Mouse (Mus musculus) CH12.LX (cell line): ENCODE data around the gene 2310039H08Rik. TPM values are rescaled to one million over a fixed set of nuclear protein-coding genes. Genes with fewer than 3 reads are reported as not detected.

ENCODE experiments used
- DNase-seq: peaks from one replicate; pipeline ENCODE4 v3.0.0-alpha.2; 2013; ENCODE audit errors: extremely low read depth
- H3K27ac ChIP-seq: 2 replicates; pipeline ENCODE4 v1.5.1; 2012; ENCODE audit warnings: low read depth, mild to moderate bottlenecking, control low read depth, moderate library complexity; ENCODE audit not compliant: insufficient read depth
- H3K27me3 ChIP-seq: replicated peaks from 2 replicates; pipeline ENCODE3; 2012; ENCODE audit warnings: inconsistent platforms
- H3K36me3 ChIP-seq, 2 experiments: replicated peaks in 1 of 2; 2 replicates each; pipeline versions ENCODE3 to v1.6.1; 2012; ENCODE audit warnings: inconsistent platforms in 1 of 2, low read length in 1 of 2, mild to moderate bottlenecking in 1 of 2, mixed read lengths in 1 of 2, moderate library complexity in 1 of 2; ENCODE audit not compliant: control insufficient read depth in 1 of 2, insufficient read depth in 1 of 2
- H3K4me1 ChIP-seq, 2 experiments: 2 replicates each; pipeline ENCODE4 v1.6.1; 2012; ENCODE audit warnings: inconsistent platforms in 1 of 2, moderate library complexity in 1 of 2; ENCODE audit not compliant: insufficient read depth in 2 of 2, control insufficient read depth in 1 of 2
- H3K4me2 ChIP-seq: 2 replicates; pipeline ENCODE4 v1.6.1; 2012; ENCODE audit warnings: low read depth, mild to moderate bottlenecking, control low read depth; ENCODE audit not compliant: poor library complexity, insufficient read depth, severe bottlenecking
- H3K4me3 ChIP-seq, 3 experiments: fragments of 150-350 bp in 1 of 3; sonication (generic) in 1 of 3; replicated peaks in 1 of 3; 2 replicates each; pipeline versions ENCODE3 to v1.5.1; 2011 to 2012; ENCODE audit warnings: low read depth in 2 of 3, low read length in 2 of 3, mild to moderate bottlenecking in 2 of 3, moderate library complexity in 2 of 3, control low read depth in 1 of 3, improper control_type of control experiment in 1 of 3, inconsistent platforms in 1 of 3, mixed read lengths in 1 of 3; ENCODE audit not compliant: poor library complexity in 1 of 3
- H3K79me2 ChIP-seq: replicated peaks from 2 replicates; pipeline ENCODE4 v1.6.1; 2012; ENCODE audit warnings: mild to moderate bottlenecking, moderate library complexity; ENCODE audit not compliant: control insufficient read depth, poor library complexity, insufficient read depth, severe bottlenecking; ENCODE audit errors: extremely low read depth
- H3K9ac ChIP-seq: 2 replicates; pipeline ENCODE4 v1.6.1; 2012; ENCODE audit warnings: low read depth, mild to moderate bottlenecking, control low read depth, moderate library complexity; ENCODE audit not compliant: insufficient read depth
- H3K9me3 ChIP-seq: replicated peaks from 2 replicates; pipeline ENCODE3; 2012; ENCODE audit warnings: low read length, inconsistent platforms, mixed read lengths
- CHD2 ChIP-seq: IDR thresholded peaks from 2 replicates; pipeline ENCODE4 v1.6.1; 2011; ENCODE audit warnings: low read length, improper control_type of control experiment
- ELF1 ChIP-seq: IDR thresholded peaks from 2 replicates; pipeline ENCODE4 v1.6.1; 2014; ENCODE audit warnings: low read depth, mild to moderate bottlenecking, inconsistent platforms, low read length, improper control_type of control experiment
- GABPA ChIP-seq: IDR thresholded peaks from 2 replicates; pipeline ENCODE4 v1.6.1; 2012; ENCODE audit warnings: low read depth, low read length, improper control_type of control experiment, inconsistent platforms; ENCODE audit not compliant: insufficient replicate concordance
- HCFC1 ChIP-seq: IDR thresholded peaks from 2 replicates; pipeline ENCODE4 v1.6.1; 2012; ENCODE audit warnings: low read depth, mild to moderate bottlenecking, inconsistent platforms, low read length, improper control_type of control experiment
- JUN ChIP-seq: IDR thresholded peaks from 2 replicates; pipeline ENCODE4 v1.6.1; 2011; ENCODE audit warnings: low read depth, mild to moderate bottlenecking, low read length, improper control_type of control experiment, moderate library complexity; ENCODE audit not compliant: insufficient read depth
- JUND ChIP-seq: conservative IDR thresholded peaks from 2 replicates; pipeline ENCODE4 v1.6.1; 2011; ENCODE audit warnings: low read depth, low read length, improper control_type of control experiment
- KAT2A ChIP-seq: IDR thresholded peaks from 2 replicates; pipeline ENCODE4 v1.6.1; 2012; ENCODE audit warnings: low read length, improper control_type of control experiment, inconsistent platforms; ENCODE audit not compliant: insufficient replicate concordance
- MAFK ChIP-seq: IDR thresholded peaks from 2 replicates; pipeline ENCODE4 v1.6.1; 2011; ENCODE audit warnings: low read length, improper control_type of control experiment; ENCODE audit not compliant: insufficient replicate concordance
- MAX ChIP-seq: IDR thresholded peaks from 2 replicates; pipeline ENCODE4 v1.6.1; 2011; ENCODE audit warnings: low read length, improper control_type of control experiment
- MEF2A ChIP-seq: IDR thresholded peaks from 2 replicates; pipeline ENCODE4 v1.6.1; 2014; ENCODE audit warnings: low read depth, mild to moderate bottlenecking, inconsistent platforms, low read length, improper control_type of control experiment, borderline replicate concordance
- MXI1 ChIP-seq: IDR thresholded peaks from 2 replicates; pipeline ENCODE4 v1.6.1; 2011; ENCODE audit warnings: mild to moderate bottlenecking, low read depth, low read length, improper control_type of control experiment
- MYC ChIP-seq: IDR thresholded peaks from 2 replicates; pipeline ENCODE4 v1.6.1; 2011; ENCODE audit warnings: low read depth, mild to moderate bottlenecking, improper control_type of control experiment, low read length
- POLR2A ChIP-seq: IDR thresholded peaks from 2 replicates; pipeline ENCODE4 v1.6.1; 2011; ENCODE audit warnings: low read depth, mild to moderate bottlenecking, improper control_type of control experiment, low read length
- POLR2AphosphoS2 ChIP-seq: IDR thresholded peaks from 2 replicates; pipeline ENCODE4 v1.6.1; 2011; ENCODE audit warnings: low read depth, low read length, improper control_type of control experiment
- USF1 ChIP-seq: IDR thresholded peaks from 2 replicates; pipeline ENCODE4 v1.6.1; 2014; ENCODE audit warnings: low read depth, mild to moderate bottlenecking, inconsistent platforms, low read length, improper control_type of control experiment
- USF2 ChIP-seq: conservative IDR thresholded peaks from 2 replicates; pipeline ENCODE4 v1.6.1; 2011; ENCODE audit warnings: low read depth, low read length, improper control_type of control experiment
- ZC3H11A ChIP-seq: IDR thresholded peaks from 2 replicates; pipeline ENCODE4 v1.6.1; 2012; ENCODE audit warnings: low read depth, mild to moderate bottlenecking, inconsistent platforms, low read length, improper control_type of control experiment
- ZKSCAN1 ChIP-seq: IDR thresholded peaks from 2 replicates; pipeline ENCODE4 v1.6.1; 2012; ENCODE audit warnings: low read depth, inconsistent platforms, low read length, improper control_type of control experiment, borderline replicate concordance
- ZMIZ1 ChIP-seq: IDR thresholded peaks from 2 replicates; pipeline ENCODE4 v1.6.1; 2012; ENCODE audit warnings: low read depth, mild to moderate bottlenecking, inconsistent platforms, low read length, improper control_type of control experiment
- ZNF384 ChIP-seq: IDR thresholded peaks from 2 replicates; pipeline ENCODE4 v1.6.1; 2012; ENCODE audit warnings: low read depth, low read length, improper control_type of control experiment, inconsistent platforms
- dilution Hi-C: fragments of 300-500 bp; cut with MboI; formaldehyde crosslinking; loops from 2 replicates; pipeline ENCODE4 v1.14.3; 2020; ENCODE audit warnings: low sequenced_read_pairs; ENCODE audit not compliant: extremely low pct_unique_long_range_greater_than_20kb, extremely low pct_ligation_motif_present
- in situ Hi-C: fragments of 300-500 bp; cut with MboI; formaldehyde crosslinking; loops from 3 replicates; pipeline ENCODE4 v1.14.3; 2019; ENCODE audit warnings: low sequenced_read_pairs, low pct_ligation_motif_present, low pct_unique_long_range_greater_than_20kb, mixed read lengths
- polyA plus RNA-seq: library from polyadenylated mRNA; unstranded; fragments of >175 nt; gene quantifications from 2 replicates; pipeline ENCODE4 v1.2.1, GENCODE M21; 2012; ENCODE audit warnings: low read depth; ENCODE audit not compliant: insufficient read length
- total RNA-seq, 2 experiments: library from RNA; depleted of rRNA; stranded (reverse); fragments of 300-350 nt in 1 of 2; fragments of >200 nt in 1 of 2; gene quantifications; 2 replicates each; pipeline ENCODE4 v1.2.3; 2012 to 2014

The 2310039H08Rik gene
- total and polyA plus RNA-seq, 3 experiments, result 33.3 to 79.3 (median 65.8) TPM

- TF ChIP-seq KAT2A, result no peak
- no peak; the same call in 1 of the 2 replicates for TF ChIP-seq JUN
- no peak for TF ChIP-seq ZNF384
- peak; percentile 79; the same call in 1 of the 2 replicates for TF ChIP-seq MEF2A
- TF ChIP-seq ZC3H11A, result no peak
- no peak for TF ChIP-seq USF1
- no peak for TF ChIP-seq CHD2
- no peak for TF ChIP-seq ELF1
- no peak for TF ChIP-seq JUND
- 0 out of 2 replicates have a peak, but pooled peaks have one; percentile 59 for TF ChIP-seq MYC
- TF ChIP-seq HCFC1, result no peak
- TF ChIP-seq ZKSCAN1, result no peak
- no peak for TF ChIP-seq USF2
- no peak for TF ChIP-seq MAFK
- no peak for TF ChIP-seq GABPA
- TF ChIP-seq POLR2A, result peak; percentile 77
- TF ChIP-seq ZMIZ1, result no peak
Measured at GRCm38 (mm10) chr17:46749282-46749681, 23.2 kb upstream of the 2310039H08Rik start (continued).

- H3K79me2 ChIP-seq, result peaks cover 34% of the 10 kb centered on the region
- in situ Hi-C loops (no loop called here), dilution Hi-C loops (no loop called here)
- TF ChIP-seq MYC (peak; percentile 92), ZKSCAN1 (no peak), MXI1 (peak; percentile 54; the same call in 1 of the 2 replicates), POLR2AphosphoS2 (no peak), ZMIZ1 (no peak), MAX (peak; percentile 73; the same call in 1 of the 2 replicates)
- peaks cover 13% of the 10 kb centered on the region for H3K9me3 ChIP-seq
- H3K9ac ChIP-seq, result peak overlapping the region; percentile 75
- H3K4me2 ChIP-seq, result peak overlapping the region; percentile 88
- H3K36me3 ChIP-seq, result peaks cover 17 to 26% of the 10 kb centered on the region in 2 experiments
- peak overlapping the region; percentile 99 for H3K27ac ChIP-seq
- no peaks in the 10 kb centered on the region for H3K27me3 ChIP-seq
- peak overlapping the region; percentile 44 to 73 (median 61) for H3K4me3 ChIP-seq
- peaks cover 17 to 47% of the 10 kb centered on the region in 2 experiments for H3K4me1 ChIP-seq
- no peak for DNase-seq
Measured at GRCm38 (mm10) chr17:46750580-46750979, 21.9 kb upstream of the 2310039H08Rik start.
